Mouse (Mus musculus): ENCODE results near the gene Gzme.
A peak's percentile ranks its signal among the peaks of the same experiment; 100 is the strongest.
"Not testable (repeated sequence)": the region's sequence is repeated elsewhere in the genome, so short reads cannot be mapped to it uniquely, and the experiment has no call there.

Gene Gzme

DNA sequence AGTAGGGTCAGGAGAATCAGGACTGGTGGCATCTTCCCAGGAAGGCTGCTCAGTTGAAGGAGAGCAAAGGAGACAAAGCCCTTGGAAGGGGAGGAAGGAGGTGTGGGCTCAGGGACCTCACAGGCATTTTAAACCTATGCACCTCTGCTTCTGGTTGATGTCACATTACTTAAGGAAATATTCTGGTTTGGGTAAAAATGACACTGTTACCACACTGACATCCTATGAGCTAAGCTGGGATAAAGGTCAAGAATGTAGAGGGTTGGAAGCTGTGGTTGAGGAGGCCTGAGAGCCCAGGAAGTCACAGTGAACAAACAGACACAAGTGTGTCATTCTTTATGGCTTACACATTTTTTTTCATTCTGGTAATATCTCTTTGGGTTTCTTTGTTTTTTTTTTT lies at the start of gene Gzme:
TSS of gene Gzme (minus strand) at position 101 of the 400 bp plus-strand sequence.
- DNase-seq (ENCODE audit: low read depth, low spot score): no peak

DNA sequence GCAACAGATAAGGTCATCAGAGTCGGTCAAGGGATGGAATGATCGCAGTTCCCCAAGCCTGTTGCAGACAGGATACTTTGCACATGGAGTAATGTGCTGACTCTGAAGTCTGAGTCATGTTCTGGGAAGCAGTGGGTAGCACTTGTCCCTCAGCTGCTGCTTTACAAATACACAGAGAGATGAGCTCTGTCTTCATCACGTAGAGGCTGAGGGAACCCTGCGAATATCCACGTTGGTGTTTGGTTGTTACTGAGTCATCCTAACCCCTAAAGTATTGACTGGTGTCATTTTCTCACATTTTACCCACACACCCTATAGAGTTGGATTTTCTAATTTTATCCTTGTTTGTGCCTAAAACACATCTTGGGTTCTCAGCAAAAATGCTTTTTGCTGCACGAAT lies 47.6 kb upstream of the Gzme start:
- DNase-seq (ENCODE audit: low read depth, low spot score): no peak

DNA sequence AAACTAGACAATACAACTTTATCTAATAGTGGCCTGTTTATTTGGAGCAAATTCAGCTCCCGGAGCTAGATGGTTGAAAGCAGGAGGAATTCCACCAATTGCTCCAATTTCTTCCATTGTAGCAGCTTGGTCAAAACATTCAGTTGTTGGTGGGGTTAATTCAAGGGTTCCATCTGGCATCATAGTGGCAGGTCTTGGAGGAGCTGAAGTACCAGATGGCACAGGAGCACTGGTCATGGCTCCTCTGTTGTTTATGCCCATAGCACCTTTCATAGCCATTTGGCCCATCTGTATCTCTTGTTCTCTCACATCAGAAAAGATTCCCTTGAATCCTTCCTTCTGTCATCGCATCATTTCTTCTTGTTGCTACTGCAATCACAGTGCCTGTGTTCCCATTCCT lies 41.7 kb upstream of the Gzme start:
- DNase-seq (ENCODE audit: low read depth, low spot score): no peak

DNA sequence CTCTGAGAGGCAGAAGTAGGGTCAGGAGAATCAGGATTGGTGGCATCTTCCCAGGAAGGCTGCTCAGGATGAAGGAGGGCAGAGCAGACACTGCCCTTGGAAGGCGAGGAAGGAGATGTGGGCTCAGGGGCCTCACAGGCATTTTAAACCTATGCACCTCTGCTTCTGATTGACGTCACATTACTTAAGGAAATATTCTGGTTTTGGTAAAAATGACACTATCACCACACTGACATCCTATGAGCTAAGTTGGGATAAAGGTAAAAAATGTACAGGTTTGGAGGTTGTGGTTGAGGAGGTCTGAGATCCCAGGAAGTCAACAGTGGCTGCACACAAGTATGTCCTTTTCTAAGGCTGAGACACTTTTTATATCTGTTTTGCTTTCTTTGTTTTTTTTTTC lies 39.1 kb upstream of the Gzme start, which contains the start of gene Gzmg:
TSS of gene Gzmg (minus strand) at position 101 of the 400 bp plus-strand sequence.
- not testable (repeated sequence) for DNase-seq (ENCODE audit: low read depth, low spot score)

DNA sequence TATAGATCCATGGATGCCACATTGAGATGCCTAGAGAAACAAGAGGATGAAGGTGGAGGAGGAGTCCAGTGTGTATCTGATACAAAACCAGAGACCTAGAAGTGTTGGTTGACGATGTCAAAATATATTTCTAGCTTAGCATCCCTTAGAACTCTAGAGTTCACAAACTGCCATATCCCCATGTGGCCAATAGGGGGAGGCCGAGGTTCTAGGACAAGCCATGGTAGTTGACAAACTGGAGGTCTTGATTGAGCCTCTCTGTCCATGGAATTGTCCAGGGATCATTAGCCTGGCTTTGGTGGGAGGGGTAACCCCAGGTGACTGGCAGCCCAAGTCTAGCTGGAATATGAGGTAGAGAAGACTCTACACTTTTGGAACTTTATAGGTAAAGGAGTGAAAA lies 34.9 kb upstream of the Gzme start:
- DNase-seq (ENCODE audit: low read depth, low spot score): peak; percentile 40

DNA sequence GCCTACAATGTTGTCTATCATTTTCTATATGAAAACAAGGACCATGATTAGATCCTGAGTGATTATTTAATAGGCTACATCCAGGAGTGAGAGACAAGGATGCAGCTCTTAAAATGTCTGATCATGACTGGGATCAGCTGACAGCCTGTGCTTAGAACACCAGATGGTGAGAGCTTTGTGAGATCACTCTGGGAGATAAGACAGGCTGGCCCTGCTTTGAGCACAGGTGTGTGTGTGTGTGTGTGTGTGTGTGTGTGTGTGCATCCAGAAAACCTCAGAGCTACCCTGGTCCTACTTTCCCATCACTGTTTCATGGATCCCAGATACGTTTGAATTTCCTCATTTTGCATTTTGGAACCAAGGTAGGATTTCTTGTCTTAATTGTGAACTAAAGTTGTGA lies 13.2 kb upstream of the Gzme start:
- DNase-seq (ENCODE audit: low read depth, low spot score): not testable (repeated sequence)

DNA sequence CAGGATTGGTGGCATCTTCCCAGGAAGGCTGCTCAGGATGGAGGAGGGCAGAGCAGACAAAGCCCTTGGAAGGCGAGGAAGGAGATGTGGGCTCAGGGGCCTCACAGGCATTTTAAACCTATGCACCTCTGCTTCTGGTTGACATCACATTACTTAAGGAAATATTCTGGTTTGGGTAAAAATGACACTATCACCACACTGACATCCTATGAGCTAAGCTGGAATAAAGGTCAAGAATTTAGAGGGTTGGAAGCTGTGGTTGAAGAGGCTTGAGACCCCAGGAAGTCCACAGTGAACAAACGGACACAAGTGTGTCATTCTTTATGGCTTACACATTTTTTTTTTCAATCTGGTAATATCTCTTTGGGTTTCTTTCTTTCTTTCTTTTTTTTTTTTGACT lies 12.1 kb upstream of the Gzme start, which contains the start of gene Gzmd:
TSS of gene Gzmd (minus strand) at position 101 of the 400 bp plus-strand sequence.
- not testable (repeated sequence) for DNase-seq (ENCODE audit: low read depth, low spot score)

DNA sequence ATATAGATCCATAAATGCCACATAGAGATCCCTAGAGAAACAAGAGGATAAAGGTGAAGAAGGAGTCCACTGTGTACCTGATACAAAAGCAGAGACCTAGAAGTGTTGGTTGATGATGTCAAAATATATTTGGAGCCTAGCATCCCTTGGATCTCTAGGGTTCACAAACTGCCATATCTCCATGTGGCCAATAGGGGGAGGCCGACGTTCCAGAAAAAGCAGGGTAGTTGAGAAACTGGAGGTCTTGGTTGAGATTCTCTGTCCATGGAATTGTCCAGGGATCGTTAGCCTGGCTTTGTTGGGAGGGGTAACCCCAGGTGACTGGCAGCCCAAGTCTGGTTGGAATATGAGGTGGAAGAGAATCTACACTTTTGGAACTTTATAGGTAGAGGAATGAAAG lies 7.9 kb upstream of the Gzme start:
- DNase-seq (ENCODE audit: low read depth, low spot score): peak; percentile 36

DNA sequence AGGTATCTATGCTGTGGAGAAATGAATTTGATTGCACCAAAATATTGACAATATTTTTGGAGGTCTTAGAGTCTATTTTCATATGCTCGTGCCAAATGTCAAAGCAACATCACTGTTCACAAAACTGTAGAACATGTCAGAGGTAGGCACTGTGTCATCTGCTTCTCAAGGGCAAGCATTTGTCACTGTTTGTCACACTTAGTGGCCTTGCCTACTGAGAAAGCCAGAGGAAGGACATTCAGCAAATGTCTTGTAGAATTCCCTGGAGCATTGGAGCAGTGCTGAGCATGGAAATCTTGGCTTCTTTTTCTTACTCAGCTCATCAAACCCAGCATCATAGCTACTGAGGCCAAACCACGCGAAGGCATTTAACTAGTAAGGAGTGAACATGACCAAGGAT lies 3.1 kb upstream of the Gzme start:
- no peak for DNase-seq (ENCODE audit: low read depth, low spot score)

DNA sequence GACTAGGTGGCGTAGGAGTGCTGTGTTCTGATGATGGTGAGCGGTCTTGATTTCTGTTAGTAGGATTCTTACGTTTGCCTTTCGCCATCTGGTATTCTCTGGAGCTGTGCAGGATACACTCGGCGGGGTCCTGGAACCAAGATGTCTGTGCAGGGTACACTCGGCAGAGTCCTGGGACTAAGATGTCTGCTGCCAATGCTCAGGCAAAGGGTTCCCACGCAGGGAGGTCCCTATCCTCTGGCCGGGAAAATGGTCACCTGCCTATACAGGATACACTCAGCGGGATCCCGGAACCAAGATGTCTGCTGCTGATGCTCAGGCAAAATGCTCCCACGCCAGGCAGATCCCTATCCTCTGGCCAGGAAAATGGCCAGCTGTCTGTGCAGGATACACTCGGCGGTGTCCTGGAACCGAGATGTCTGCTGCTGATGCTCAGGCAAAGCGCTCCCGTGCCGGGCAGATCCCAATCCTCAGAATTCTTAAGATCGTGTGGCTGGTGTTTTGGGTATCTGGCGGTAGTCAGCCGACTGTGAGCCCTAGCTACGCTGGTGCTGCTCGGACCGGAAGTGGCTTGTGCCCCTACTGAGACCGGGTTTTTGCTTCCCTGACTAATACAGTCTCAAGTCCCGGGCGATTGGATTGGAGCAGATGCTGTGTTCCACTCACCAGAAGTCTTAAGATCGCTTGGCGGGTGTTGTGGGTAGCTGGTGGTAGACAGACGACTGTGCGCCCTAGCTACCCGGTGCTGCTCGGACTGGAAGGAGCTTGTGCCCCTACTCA lies 4.7 kb downstream of the Gzme start:
- DNase-seq (ENCODE audit: low read depth, low spot score): peak; percentile 74

DNA sequence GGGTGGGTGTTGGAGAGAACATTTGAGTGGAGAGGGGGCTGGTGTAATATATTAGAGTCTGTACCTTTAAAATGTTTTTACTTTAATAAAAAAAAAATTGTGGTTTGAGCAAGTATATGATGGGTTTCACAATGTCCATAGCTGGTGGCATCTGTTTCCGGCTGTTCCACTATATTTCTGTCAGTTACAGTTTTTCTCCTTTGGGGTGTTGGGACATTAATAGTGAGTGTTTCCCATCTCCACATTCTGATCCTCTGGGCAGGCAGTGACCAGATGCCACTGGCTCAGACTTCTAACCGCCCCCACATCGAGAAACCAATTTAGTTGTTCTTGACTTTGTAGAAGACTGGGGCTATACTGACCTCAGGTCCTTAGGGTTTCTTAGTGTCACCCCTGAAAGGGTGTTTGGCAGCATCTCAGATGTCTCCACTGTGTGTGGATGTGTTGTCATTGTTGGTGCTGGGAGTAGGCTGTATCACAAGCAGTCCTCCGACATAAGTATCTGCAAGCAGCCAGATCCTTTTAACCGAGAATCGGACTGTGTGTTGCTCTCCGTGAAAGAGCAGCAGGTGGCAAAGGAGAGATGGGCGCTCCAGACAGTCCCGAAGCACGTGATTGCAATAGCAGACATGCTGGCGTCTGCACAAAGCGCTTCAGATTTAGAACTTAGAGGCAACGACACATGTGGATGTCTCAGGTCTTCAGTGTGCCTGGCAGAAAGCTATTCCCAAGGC lies 14.8 kb downstream of the Gzme start:
- DNase-seq (ENCODE audit: low read depth, low spot score): no peak

DNA sequence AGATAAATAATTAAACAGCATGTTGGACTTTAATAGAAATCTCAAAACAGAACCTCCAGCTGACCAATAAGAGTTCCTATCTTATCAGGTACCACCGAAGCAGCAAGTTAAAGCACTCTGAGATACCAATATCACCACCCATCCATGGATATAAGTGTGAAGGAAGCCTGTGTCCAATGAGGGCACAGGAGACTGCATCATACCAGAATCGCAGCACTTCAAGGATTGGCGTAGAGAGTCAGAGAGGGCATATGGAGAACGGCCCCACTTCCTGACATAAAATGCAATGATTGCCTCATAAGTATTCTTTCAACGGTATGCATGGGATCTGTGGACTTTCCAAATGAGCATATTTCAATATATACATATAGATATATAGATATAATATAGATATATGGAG lies 15.4 kb downstream of the Gzme start:
- DNase-seq (ENCODE audit: low read depth, low spot score): no peak

DNA sequence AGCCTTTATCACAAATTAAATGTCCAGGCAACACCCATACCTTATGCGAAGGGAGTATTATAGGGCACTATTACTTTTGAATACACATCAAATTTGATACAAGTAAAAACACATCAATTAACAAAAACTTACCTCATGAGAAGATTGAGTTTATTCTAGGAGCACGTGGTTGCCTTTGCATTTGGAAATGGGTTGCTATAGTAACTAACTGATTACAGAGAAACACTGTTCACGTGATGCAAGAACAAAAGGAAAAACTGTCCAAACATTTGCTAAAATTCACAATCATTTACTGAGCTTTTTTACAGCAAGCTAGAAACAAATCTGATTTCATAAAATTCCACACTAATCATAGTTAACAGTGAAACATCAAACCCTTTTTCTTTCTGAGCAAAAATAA lies 17.0 kb downstream of the Gzme start:
- DNase-seq (ENCODE audit: low read depth, low spot score): no peak

DNA sequence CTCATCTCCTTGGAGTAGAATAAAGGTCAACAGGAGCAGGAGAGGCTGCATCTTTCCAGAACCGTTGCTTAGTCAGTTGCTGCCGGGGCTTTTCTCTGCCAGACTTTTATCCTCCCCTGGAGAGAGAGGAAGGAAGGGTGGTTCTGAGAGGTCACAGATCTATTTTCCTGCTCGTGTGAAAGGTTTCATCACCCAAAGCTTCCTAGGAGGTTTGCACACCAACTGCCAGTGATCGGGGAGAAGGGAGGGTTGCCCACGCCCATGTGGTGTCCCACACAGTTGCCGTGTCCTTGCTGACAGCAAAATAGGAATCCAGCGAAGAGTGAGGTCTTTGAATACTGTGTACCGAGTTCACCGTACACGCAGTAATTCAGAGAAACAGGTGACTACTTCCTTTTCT lies 18.0 kb downstream of the Gzme start, which contains the start of gene Ctsg:
TSS of gene Ctsg (minus strand) at position 189 of the 400 bp plus-strand sequence.
- no peak for DNase-seq (ENCODE audit: low read depth, low spot score)

DNA sequence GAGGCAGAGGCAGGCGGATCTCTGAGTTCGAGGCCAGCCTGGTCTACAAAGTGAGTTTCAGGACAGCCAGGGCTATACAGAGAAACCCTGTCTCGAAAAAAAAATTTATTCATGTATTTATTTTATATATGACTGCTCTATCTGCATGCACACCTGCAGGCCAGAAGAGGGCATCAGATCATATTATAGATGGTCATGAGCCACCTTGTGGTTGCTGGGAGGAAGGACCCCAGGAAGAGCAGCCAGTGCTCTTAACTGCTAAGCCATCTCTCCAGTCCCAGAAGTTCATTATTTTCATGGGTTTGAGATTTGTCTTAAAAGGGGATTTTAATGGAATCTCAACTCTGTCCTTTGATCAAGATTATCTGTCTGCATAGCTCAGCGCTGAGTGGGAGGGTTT lies 21.5 kb downstream of the Gzme start:
- DNase-seq (ENCODE audit: low read depth, low spot score): peak; percentile 79

DNA sequence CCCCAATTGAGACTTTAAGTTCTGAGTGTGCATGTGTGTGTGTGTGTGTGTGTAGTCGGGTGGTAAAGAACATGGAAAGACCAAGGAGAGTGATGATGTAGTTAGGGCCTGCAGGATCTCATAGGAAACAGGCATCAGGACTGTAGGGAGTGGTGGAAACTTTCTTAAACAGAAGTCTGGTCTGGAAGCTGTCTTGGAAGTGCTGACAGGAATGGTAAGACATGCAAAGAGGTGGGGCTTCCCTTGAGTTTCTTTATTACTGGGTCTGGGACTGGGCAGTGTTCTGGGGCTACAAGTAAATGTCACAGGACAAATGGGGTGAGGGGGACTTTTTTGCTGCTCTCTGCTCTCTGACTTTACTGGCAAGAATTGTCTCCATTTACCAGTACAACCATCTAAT lies 22.8 kb downstream of the Gzme start:
- no peak for DNase-seq (ENCODE audit: low read depth, low spot score)

DNA sequence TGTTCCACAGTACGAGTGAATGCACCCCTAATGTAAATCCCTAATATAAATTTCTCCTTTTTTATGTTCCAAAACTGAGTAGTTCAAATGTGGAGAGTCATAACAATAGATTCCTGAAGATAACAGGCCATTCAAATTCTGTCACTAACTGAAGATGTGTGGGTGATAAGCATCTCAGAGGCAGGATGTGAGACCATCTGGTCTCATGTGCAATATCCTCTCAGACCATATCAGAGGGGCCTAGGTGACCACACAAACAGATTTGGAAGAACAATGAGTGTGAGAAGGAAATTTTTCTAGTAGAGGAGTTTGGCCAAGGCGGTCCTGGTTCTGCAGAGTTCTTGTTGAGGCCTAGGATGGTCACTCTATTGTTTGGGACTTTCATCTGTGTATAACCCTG lies 27.1 kb downstream of the Gzme start:
- DNase-seq (ENCODE audit: low read depth, low spot score): no peak

DNA sequence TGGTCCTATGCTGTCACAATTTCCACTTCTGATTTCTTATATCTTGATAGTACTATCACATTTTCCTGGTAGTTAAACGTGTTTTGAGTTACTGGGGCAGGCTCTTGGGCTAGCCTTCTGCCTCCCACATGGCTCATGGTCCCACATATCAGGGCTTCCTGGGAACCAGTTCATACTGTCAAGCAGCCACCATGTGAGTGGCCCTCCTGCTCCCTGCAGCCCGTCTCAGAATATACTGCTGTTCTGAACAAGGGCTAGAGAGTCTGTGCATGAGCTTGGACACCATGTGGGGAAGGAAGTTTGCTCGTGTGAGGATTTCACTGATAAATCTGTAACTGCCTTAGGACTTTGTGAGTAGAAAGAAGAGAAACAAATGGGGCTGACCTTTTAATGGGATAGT lies 33.7 kb downstream of the Gzme start:
- no peak for DNase-seq (ENCODE audit: low read depth, low spot score)

DNA sequence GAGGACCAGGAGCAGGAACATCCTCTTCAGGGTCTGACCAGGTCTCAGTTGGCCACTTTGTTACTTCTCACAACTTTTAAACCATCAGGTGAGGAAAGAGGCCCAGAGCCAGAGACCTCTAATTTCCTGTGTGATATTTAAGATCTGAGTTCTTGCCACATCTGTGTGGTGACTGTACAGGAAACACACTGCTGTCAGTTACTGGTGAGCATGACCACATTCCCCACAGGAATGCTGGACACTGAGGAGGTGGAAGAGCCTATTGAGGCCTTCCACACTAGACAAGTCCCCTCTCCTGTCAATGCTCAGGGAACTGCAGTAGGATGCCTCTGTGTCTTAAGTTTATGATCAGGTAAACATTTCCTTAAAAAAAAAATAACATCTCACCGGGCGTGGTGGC lies 35.3 kb downstream of the Gzme start, which contains the start of gene Mcpt8:
TSS of gene Mcpt8 (minus strand) at position 107 of the 400 bp plus-strand sequence.
- no peak for DNase-seq (ENCODE audit: low read depth, low spot score)

DNA sequence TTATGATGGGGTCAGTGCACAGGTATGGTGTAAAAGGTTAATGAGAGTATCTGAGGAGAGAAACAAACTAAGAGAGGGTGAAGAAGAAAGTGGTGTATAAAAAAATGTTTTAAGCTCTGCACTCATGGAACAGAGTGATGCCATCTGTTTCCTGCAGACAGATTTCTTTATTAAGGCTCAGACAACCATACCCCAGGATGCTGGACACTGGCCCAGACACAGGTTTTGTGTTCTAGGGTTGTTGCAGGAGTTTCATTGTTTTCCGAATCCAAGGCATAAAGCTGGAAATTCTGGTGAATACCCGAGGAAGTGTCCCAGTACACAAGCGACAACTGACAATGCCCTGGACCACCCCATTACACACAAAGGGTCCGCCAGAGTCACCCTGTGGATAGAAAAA lies 38.4 kb downstream of the Gzme start:
- no peak for DNase-seq (ENCODE audit: low read depth, low spot score)

Measured in R1 (cell line).